Mouse (Mus musculus): ENCODE data around the gene Ppp1r21. TPM values are rescaled to one million over a fixed set of nuclear protein-coding genes. Genes with fewer than 3 reads are reported as not detected.

Gene Ppp1r21
- total and polyA plus RNA-seq, 3 experiments = 21.5 to 30.4 (median 27.7) TPM

GRCm38 (mm10) chr17:88549411-88550191 lies 19.7 kb downstream of the Ppp1r21 start:
- peaks cover 34 to 54% of the 10 kb centered on the region in 2 experiments for H3K36me3 ChIP-seq (replicated peaks in 1 of 2; ENCODE audit: control insufficient read depth in 1 of 2, insufficient read depth in 1 of 2, low read length in 1 of 2)
- H3K27ac ChIP-seq (ENCODE audit: insufficient read depth, low read depth) = no peak overlapping the region
- in situ Hi-C loops (cut with MboI; ENCODE audit: low pct_ligation_motif_present, low pct_unique_long_range_greater_than_20kb, low sequenced_read_pairs) (no loop called here), dilution Hi-C loops (cut with MboI; ENCODE audit: extremely low pct_ligation_motif_present, extremely low pct_unique_long_range_greater_than_20kb, low sequenced_read_pairs) (no loop called here)
- no peaks in the 10 kb centered on the region for H3K9me3 ChIP-seq (replicated peaks; ENCODE audit: low read length)
- DNase-seq (ENCODE audit: extremely low read depth) = no peak
- no peak overlapping the region for H3K9ac ChIP-seq (ENCODE audit: insufficient read depth, low read depth)
- H3K4me2 ChIP-seq (ENCODE audit: insufficient read depth, low read depth, poor library complexity, severe bottlenecking) = no peak overlapping the region
- H3K27me3 ChIP-seq (replicated peaks) = no peaks in the 10 kb centered on the region
- H3K4me1 ChIP-seq (ENCODE audit: control insufficient read depth in 1 of 2, insufficient read depth in 2 of 2) = peaks cover 23 to 48% of the 10 kb centered on the region in 2 experiments
- no peak overlapping the region for H3K4me3 ChIP-seq (replicated peaks in 1 of 3; ENCODE audit: low read depth in 2 of 3, low read length in 2 of 3, poor library complexity in 1 of 3)
- no peak for TF ChIP-seq E2F4 (IDR thresholded peaks at IDR 0.05; ENCODE audit: insufficient replicate concordance, low read depth, low read length)
- no peak for TF ChIP-seq SIN3A (IDR thresholded peaks at IDR 0.05; ENCODE audit: low read length)
- no peak for TF ChIP-seq HCFC1 (IDR thresholded peaks at IDR 0.05; ENCODE audit: low read depth, low read length)
- TF ChIP-seq JUND (conservative IDR thresholded peaks at IDR 0.05; ENCODE audit: low read depth, low read length) = no peak
- TF ChIP-seq ZKSCAN1 (IDR thresholded peaks at IDR 0.05; ENCODE audit: borderline replicate concordance, low read depth, low read length) = no peak
- TF ChIP-seq ZMIZ1 (IDR thresholded peaks at IDR 0.05; ENCODE audit: low read depth, low read length) = no peak
- no peak for TF ChIP-seq UBTF (IDR thresholded peaks at IDR 0.05; ENCODE audit: low read depth, low read length)
- no peak for TF ChIP-seq NELFE (IDR thresholded peaks at IDR 0.05; ENCODE audit: low read depth, low read length)
- TF ChIP-seq ZNF384 (IDR thresholded peaks at IDR 0.05; ENCODE audit: low read depth, low read length) = no peak
- TF ChIP-seq GABPA (IDR thresholded peaks at IDR 0.05; ENCODE audit: insufficient replicate concordance, low read depth, low read length) = no peak
- no peak for TF ChIP-seq IRF4 (IDR thresholded peaks at IDR 0.05; ENCODE audit: low read depth, low read length)
- TF ChIP-seq BHLHE40 (IDR thresholded peaks at IDR 0.05; ENCODE audit: low read depth, low read length) = no peak
- TF ChIP-seq RCOR1 (conservative IDR thresholded peaks at IDR 0.05; ENCODE audit: low read depth, low read length) = no peak
- TF ChIP-seq ETS1 (conservative IDR thresholded peaks at IDR 0.05; ENCODE audit: low read depth, low read length) = no peak
- no peak for TF ChIP-seq SMC3 (IDR thresholded peaks at IDR 0.05; ENCODE audit: low read depth, low read length)
- TF ChIP-seq EP300 (IDR thresholded peaks at IDR 0.05; ENCODE audit: low read length) = no peak
- no peak for TF ChIP-seq CHD1 (IDR thresholded peaks at IDR 0.05; ENCODE audit: low read depth, low read length)
- TF ChIP-seq CHD2 (IDR thresholded peaks at IDR 0.05; ENCODE audit: low read length) = no peak
- TF ChIP-seq USF2 (conservative IDR thresholded peaks at IDR 0.05; ENCODE audit: low read depth, low read length) = no peak
- no peaks in the 10 kb centered on the region for H3K79me2 ChIP-seq (replicated peaks; ENCODE audit: control insufficient read depth, extremely low read depth, insufficient read depth, poor library complexity, severe bottlenecking)

GRCm38 (mm10) chr17:88550351-88550750 lies 20.4 kb downstream of the Ppp1r21 start:
- H3K9me3 ChIP-seq (replicated peaks; ENCODE audit: low read length) = no peaks in the 10 kb centered on the region
- H3K27ac ChIP-seq (ENCODE audit: insufficient read depth, low read depth) = no peak overlapping the region; the same call in 1 of the 2 replicates
- H3K4me2 ChIP-seq (ENCODE audit: insufficient read depth, low read depth, poor library complexity, severe bottlenecking) = no peak overlapping the region
- H3K27me3 ChIP-seq (replicated peaks) = no peaks in the 10 kb centered on the region
- no peaks in the 10 kb centered on the region for H3K79me2 ChIP-seq (replicated peaks; ENCODE audit: control insufficient read depth, extremely low read depth, insufficient read depth, poor library complexity, severe bottlenecking)
- H3K9ac ChIP-seq (ENCODE audit: insufficient read depth, low read depth) = no peak overlapping the region
- H3K36me3 ChIP-seq (replicated peaks in 1 of 2; ENCODE audit: control insufficient read depth in 1 of 2, insufficient read depth in 1 of 2, low read length in 1 of 2) = peaks cover 34 to 54% of the 10 kb centered on the region in 2 experiments
- dilution Hi-C loops (cut with MboI; ENCODE audit: extremely low pct_ligation_motif_present, extremely low pct_unique_long_range_greater_than_20kb, low sequenced_read_pairs) (no loop called here), in situ Hi-C loops (cut with MboI; ENCODE audit: low pct_ligation_motif_present, low pct_unique_long_range_greater_than_20kb, low sequenced_read_pairs) (no loop called here)
- TF ChIP-seq RCOR1 (conservative IDR thresholded peaks at IDR 0.05; ENCODE audit: low read depth, low read length) (no peak), CHD2 (IDR thresholded peaks at IDR 0.05; ENCODE audit: low read length) (no peak), SMC3 (IDR thresholded peaks at IDR 0.05; ENCODE audit: low read depth, low read length) (no peak), E2F4 (IDR thresholded peaks at IDR 0.05; ENCODE audit: insufficient replicate concordance, low read depth, low read length) (no peak), JUND (conservative IDR thresholded peaks at IDR 0.05; ENCODE audit: low read depth, low read length) (no peak), USF1 (IDR thresholded peaks at IDR 0.05; ENCODE audit: low read depth, low read length) (no peak), ZNF384 (IDR thresholded peaks at IDR 0.05; ENCODE audit: low read depth, low read length) (no peak), SIN3A (IDR thresholded peaks at IDR 0.05; ENCODE audit: low read length) (no peak), KAT2A (IDR thresholded peaks at IDR 0.05; ENCODE audit: insufficient replicate concordance, low read length) (no peak), RAD21 (IDR thresholded peaks at IDR 0.05; ENCODE audit: low read depth, low read length) (no peak), ZKSCAN1 (IDR thresholded peaks at IDR 0.05; ENCODE audit: borderline replicate concordance, low read depth, low read length) (no peak), JUN (IDR thresholded peaks at IDR 0.05; ENCODE audit: insufficient read depth, low read depth, low read length) (no peak), CHD1 (IDR thresholded peaks at IDR 0.05; ENCODE audit: low read depth, low read length) (no peak), POLR2A (IDR thresholded peaks at IDR 0.05; ENCODE audit: low read depth, low read length) (no peak), NELFE (IDR thresholded peaks at IDR 0.05; ENCODE audit: low read depth, low read length) (no peak), MAZ (IDR thresholded peaks at IDR 0.05; ENCODE audit: low read depth, low read length) (no peak), USF2 (conservative IDR thresholded peaks at IDR 0.05; ENCODE audit: low read depth, low read length) (no peak), HCFC1 (IDR thresholded peaks at IDR 0.05; ENCODE audit: low read depth, low read length) (no peak)
- no peak for DNase-seq (ENCODE audit: extremely low read depth)
- no peak overlapping the region for H3K4me3 ChIP-seq (replicated peaks in 1 of 3; ENCODE audit: low read depth in 2 of 3, low read length in 2 of 3, poor library complexity in 1 of 3)
- peaks cover 23 to 49% of the 10 kb centered on the region in 2 experiments for H3K4me1 ChIP-seq (ENCODE audit: control insufficient read depth in 1 of 2, insufficient read depth in 2 of 2)

Data from CH12.LX (cell line).